Mouse (Mus musculus) heart, embryonic 14.5 days (tissue): ENCODE results near the gene Tpst1. TPM values are rescaled to one million over a fixed set of nuclear protein-coding genes. Genes with fewer than 3 reads are reported as not detected.

ENCODE experiments used
- polyA plus RNA-seq: library from polyadenylated mRNA; unstranded; fragments of >200 nt; fragmentation: Nextera tagmentation; extraction: Ambion mirVana; gene quantifications from 2 replicates; pipeline ENCODE4 v1.2.1, GENCODE M21; 2014

The Tpst1 gene
- polyA plus RNA-seq, 1 experiment from 2014 or later, result 24.5 TPM

Other genes starting within 250 kb of the Tpst1 start
- 26.2 and 26.8 TPM in 2 replicates for gene Sumf2, start 226.3 kb upstream of the Tpst1 start, polyA plus RNA-seq
- 1,002 and 1,067 TPM in 2 replicates for gene Chchd2, start 185.9 kb upstream of the Tpst1 start, polyA plus RNA-seq
- gene Zbed5, start 177.6 kb upstream of the Tpst1 start, polyA plus RNA-seq, result 3.2 and 3.4 TPM in 2 replicates
- gene Phkg1, start 174.8 kb upstream of the Tpst1 start, polyA plus RNA-seq, result 1.00 and 2.4 TPM in 2 replicates
- gene Nupr1l, start 164.8 kb upstream of the Tpst1 start, polyA plus RNA-seq, result 2.9 and 3.8 TPM in 2 replicates
- 13.1 and 14.5 TPM in 2 replicates for gene Vkorc1l1, start 131.4 kb upstream of the Tpst1 start, polyA plus RNA-seq
- 49.2 and 54.2 TPM in 2 replicates for gene Gusb, start 70.3 kb upstream of the Tpst1 start, polyA plus RNA-seq
- 16.4 and 19.3 TPM in 2 replicates for gene Asl, start 44.1 kb upstream of the Tpst1 start, polyA plus RNA-seq
- 15.1 and 16.3 TPM in 2 replicates for gene Crcp, start 44.0 kb upstream of the Tpst1 start, polyA plus RNA-seq
- 4.8 TPM in 2 replicates for gene Kctd7, start 71.5 kb downstream of the Tpst1 start, polyA plus RNA-seq
- 16.5 and 17.9 TPM in 2 replicates for gene Rabgef1, start 98.5 kb downstream of the Tpst1 start, polyA plus RNA-seq
- 30.7 and 31.0 TPM in 2 replicates for gene Tmem248, start 143.8 kb downstream of the Tpst1 start, polyA plus RNA-seq
- gene Sbds, start 182.2 kb downstream of the Tpst1 start, polyA plus RNA-seq, result 48.2 and 52.4 TPM in 2 replicates
- gene Tyw1, start 182.3 kb downstream of the Tpst1 start, polyA plus RNA-seq, result 16.5 and 17.3 TPM in 2 replicates